Mouse (Mus musculus): ENCODE measurements at regions not wholly inside any gene's neighbourhood (a gene's known extent, or its start where the extent isn't known, plus 50 kb on each side); places are given as distances from the start of the nearest gene placed in this dataset.

DNA sequence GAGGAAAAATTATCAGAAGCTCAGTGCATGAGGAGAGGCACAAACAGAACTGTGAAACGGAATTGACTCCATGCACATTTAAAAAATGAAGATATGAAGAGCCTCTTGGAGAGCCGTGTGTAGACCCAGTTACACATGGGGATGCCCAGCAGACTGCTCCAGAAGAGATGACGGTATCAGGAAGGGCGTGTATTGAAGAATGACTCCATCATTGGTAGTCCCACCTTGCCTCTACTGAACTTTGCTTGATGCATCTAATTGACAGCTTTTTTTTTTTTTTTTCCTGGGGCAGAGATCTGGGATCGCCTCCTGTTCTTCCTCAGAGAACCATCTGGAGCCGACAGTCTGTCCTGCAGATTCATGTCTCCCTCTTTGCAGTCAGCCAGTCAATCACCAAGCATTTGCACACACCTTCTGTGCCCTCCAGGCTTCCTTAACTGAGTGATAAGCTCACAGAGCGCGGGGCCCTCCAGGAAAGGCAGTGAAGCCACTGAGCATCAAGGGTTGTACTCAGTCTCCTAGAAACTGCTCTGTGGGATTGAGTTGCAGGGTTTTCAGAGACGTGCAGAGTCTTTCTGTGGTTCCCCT is 57.6 kb upstream of the D1Pas1 start:
- H3K4me1 ChIP-seq (replicated peaks; ENCODE audit: control insufficient read depth, insufficient read depth, low read length), result no peaks in the 10 kb centered on the region
- ATAC-seq, result no peak
- no peaks in the 10 kb centered on the region for H3K36me3 ChIP-seq (ENCODE audit: control insufficient read depth, insufficient read depth)
- no peak overlapping the region for H3K27ac ChIP-seq (ENCODE audit: low read depth, low read length)
- 82% methylated on average over 9 of the region's 9 CpGs for WGBS
- no peaks in the 10 kb centered on the region for H3K27me3 ChIP-seq (replicated peaks; ENCODE audit: control insufficient read depth, insufficient read depth, low read length)
- TF ChIP-seq CTCF (IDR thresholded peaks at IDR 0.05; ENCODE audit: low read depth), result no peak
- no peak overlapping the region for H3K4me2 ChIP-seq (replicated peaks; ENCODE audit: low read depth)
- H3K9me3 ChIP-seq (ENCODE audit: control insufficient read depth), result no peaks in the 10 kb centered on the region
- no peak overlapping the region for H3K9ac ChIP-seq (ENCODE audit: low read depth, low read length)
- no peak overlapping the region for H3K4me3 ChIP-seq (ENCODE audit: low read depth, low read length)

DNA sequence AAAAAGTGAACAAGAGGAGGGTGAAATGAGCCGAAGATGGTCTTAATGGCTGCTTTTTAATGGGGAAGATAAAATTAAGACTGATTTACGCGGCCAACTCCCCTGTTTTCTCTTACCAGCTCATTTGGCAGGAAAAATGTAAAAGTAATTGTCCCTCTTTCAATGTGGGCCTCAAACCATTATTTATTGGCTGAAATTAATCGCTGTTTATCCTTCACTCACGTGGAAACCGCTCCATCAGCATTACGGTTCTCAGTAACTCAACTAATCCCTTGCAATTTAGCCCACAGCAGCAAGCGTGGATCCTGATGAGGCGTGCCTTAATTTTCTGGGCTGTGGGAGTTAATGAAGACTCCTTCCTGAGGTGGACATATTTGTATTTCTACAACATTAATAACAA is 58.1 kb upstream of the D1Pas1 start:
- ATAC-seq, result no peak
- H3K9ac ChIP-seq (ENCODE audit: low read depth, low read length), result no peak overlapping the region
- H3K4me2 ChIP-seq (replicated peaks; ENCODE audit: low read depth), result no peak overlapping the region
- 89% methylated on average over 9 of the region's 9 CpGs for WGBS
- no peaks in the 10 kb centered on the region for H3K27me3 ChIP-seq (replicated peaks; ENCODE audit: control insufficient read depth, insufficient read depth, low read length)
- no peak overlapping the region for H3K4me3 ChIP-seq (ENCODE audit: low read depth, low read length)
- no peaks in the 10 kb centered on the region for H3K4me1 ChIP-seq (replicated peaks; ENCODE audit: control insufficient read depth, insufficient read depth, low read length)
- H3K9me3 ChIP-seq (ENCODE audit: control insufficient read depth), result no peaks in the 10 kb centered on the region
- no peaks in the 10 kb centered on the region for H3K36me3 ChIP-seq (ENCODE audit: control insufficient read depth, insufficient read depth)
- no peak overlapping the region for H3K27ac ChIP-seq (ENCODE audit: low read depth, low read length)
- no peak for TF ChIP-seq CTCF (IDR thresholded peaks at IDR 0.05; ENCODE audit: low read depth)

DNA sequence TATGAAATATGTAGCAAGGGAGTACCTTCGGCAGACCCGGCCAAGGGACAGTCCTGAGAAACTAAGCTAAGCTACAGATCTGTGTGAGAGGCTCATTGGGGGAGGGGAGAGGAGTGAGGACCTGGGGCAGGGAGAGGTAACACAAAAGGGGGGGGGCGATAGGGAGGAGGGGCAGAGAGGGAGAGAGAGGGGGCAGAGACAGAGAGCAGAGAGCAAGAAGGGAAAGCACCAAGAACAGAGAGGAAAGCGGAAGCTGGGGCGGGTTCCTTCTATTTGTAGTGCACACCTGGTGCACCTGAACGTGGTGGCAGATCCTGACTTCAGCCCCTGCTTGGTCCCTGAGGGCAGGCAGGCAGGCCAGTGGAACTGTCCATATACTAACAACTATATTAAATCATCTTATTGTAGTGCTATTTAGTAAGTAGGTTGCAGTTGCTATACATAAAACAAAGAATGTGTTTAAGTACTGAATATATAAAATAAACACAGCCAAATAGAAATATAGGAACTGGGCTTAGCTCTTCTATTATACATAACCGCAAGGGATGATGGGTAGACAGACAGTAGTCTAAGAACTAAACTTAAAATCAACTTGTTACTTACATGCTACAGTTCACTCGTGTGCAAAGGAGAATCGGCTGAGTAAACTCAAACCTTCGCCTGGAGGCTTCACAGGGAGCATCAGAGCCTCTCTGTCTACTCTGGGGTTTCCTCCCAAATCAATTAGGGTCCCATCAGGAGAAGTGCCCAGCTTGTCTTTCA is 59.6 kb upstream of the D1Pas1 start:
- no peaks in the 10 kb centered on the region for H3K36me3 ChIP-seq (ENCODE audit: control insufficient read depth, insufficient read depth)
- H3K9ac ChIP-seq (ENCODE audit: low read depth, low read length), result no peak overlapping the region
- WGBS, result 78% methylated on average over 10 of the region's 10 CpGs
- no peaks in the 10 kb centered on the region for H3K9me3 ChIP-seq (ENCODE audit: control insufficient read depth)
- no peak for TF ChIP-seq CTCF (IDR thresholded peaks at IDR 0.05; ENCODE audit: low read depth)
- no peak for ATAC-seq
- no peaks in the 10 kb centered on the region for H3K4me1 ChIP-seq (replicated peaks; ENCODE audit: control insufficient read depth, insufficient read depth, low read length)
- H3K27me3 ChIP-seq (replicated peaks; ENCODE audit: control insufficient read depth, insufficient read depth, low read length), result no peaks in the 10 kb centered on the region
- H3K27ac ChIP-seq (ENCODE audit: low read depth, low read length), result no peak overlapping the region
- no peak overlapping the region for H3K4me2 ChIP-seq (replicated peaks; ENCODE audit: low read depth)
- H3K4me3 ChIP-seq (ENCODE audit: low read depth, low read length), result no peak overlapping the region

DNA sequence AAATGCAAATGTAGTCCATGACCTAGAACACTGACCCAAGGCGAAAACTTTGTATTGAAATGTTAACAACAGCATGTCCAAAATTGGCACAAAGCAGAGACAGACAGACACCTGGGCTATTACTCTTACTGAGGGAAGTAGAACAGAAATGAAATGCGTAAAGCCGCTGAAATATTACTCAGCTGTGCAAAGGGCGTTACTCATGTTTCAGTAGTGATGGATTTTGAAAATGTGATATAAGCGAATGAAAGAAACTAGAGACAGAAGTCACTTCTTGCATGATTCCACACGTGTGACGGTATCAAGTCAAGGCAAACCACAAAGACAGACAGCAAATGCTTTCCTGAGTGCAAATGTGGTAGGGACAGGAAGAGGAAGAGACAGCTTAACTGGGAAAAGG is 61.3 kb upstream of the D1Pas1 start:
- no peak for ATAC-seq
- H3K9me3 ChIP-seq (ENCODE audit: control insufficient read depth), result no peaks in the 10 kb centered on the region
- no peak overlapping the region for H3K9ac ChIP-seq (ENCODE audit: low read depth, low read length)
- no peaks in the 10 kb centered on the region for H3K27me3 ChIP-seq (replicated peaks; ENCODE audit: control insufficient read depth, insufficient read depth, low read length)
- no peaks in the 10 kb centered on the region for H3K36me3 ChIP-seq (ENCODE audit: control insufficient read depth, insufficient read depth)
- no peak overlapping the region for H3K27ac ChIP-seq (ENCODE audit: low read depth, low read length)
- 91% methylated on average over 7 of the region's 7 CpGs for WGBS
- TF ChIP-seq CTCF (IDR thresholded peaks at IDR 0.05; ENCODE audit: low read depth), result no peak
- H3K4me1 ChIP-seq (replicated peaks; ENCODE audit: control insufficient read depth, insufficient read depth, low read length), result no peaks in the 10 kb centered on the region
- H3K4me3 ChIP-seq (ENCODE audit: low read depth, low read length), result no peak overlapping the region
- no peak overlapping the region for H3K4me2 ChIP-seq (replicated peaks; ENCODE audit: low read depth)

DNA sequence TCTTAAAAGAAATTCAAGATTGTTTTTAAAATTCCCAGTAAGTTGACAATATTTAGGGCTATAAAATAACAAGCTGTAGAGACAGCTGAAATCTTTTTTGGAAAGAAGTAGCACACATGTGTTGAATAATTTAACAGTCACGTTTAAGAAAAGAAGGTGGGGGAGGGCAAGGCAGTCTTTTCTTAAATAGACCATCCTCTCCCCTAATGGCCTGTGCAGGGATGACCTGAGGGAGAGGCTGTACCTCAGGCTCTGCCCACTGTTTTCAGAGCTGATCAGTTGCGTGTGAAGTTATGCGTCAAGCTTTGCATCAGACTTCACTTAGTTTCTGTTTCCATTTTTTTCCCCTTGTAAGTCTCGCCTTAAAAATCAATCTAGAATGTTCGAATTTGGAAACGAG is 65.7 kb upstream of the D1Pas1 start:
- ATAC-seq, result no peak
- no peak overlapping the region for H3K4me3 ChIP-seq (ENCODE audit: low read depth, low read length)
- no peaks in the 10 kb centered on the region for H3K27me3 ChIP-seq (replicated peaks; ENCODE audit: control insufficient read depth, insufficient read depth, low read length)
- no peaks in the 10 kb centered on the region for H3K9me3 ChIP-seq (ENCODE audit: control insufficient read depth)
- H3K4me2 ChIP-seq (replicated peaks; ENCODE audit: low read depth), result no peak overlapping the region
- no peak for TF ChIP-seq CTCF (IDR thresholded peaks at IDR 0.05; ENCODE audit: low read depth)
- 78% methylated on average over 6 of the region's 6 CpGs for WGBS
- no peak overlapping the region for H3K9ac ChIP-seq (ENCODE audit: low read depth, low read length)
- H3K4me1 ChIP-seq (replicated peaks; ENCODE audit: control insufficient read depth, insufficient read depth, low read length), result no peaks in the 10 kb centered on the region
- no peaks in the 10 kb centered on the region for H3K36me3 ChIP-seq (ENCODE audit: control insufficient read depth, insufficient read depth)
- H3K27ac ChIP-seq (ENCODE audit: low read depth, low read length), result no peak overlapping the region

DNA sequence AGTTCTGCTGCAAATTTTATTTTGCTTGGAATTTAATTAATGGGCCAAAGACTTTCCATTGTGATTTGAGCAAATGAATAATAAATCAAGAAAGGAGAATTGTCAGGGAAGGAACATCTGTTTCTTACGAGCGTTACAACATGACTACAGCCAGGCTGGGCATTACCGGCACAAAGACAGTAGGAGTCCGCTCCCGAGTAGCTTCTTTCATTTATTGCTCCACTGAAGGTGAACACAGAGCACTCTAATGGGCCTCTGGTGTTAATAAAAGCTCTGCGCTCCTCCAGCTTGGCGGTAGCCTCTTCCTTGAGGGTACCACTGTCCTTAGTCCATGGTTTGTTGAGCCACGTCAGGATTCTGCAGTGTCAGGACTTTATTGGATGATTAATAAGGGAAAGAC is 69.0 kb upstream of the D1Pas1 start:
- no peak overlapping the region for H3K27ac ChIP-seq (ENCODE audit: low read depth, low read length)
- no peak overlapping the region for H3K4me2 ChIP-seq (replicated peaks; ENCODE audit: low read depth)
- H3K9ac ChIP-seq (ENCODE audit: low read depth, low read length), result no peak overlapping the region
- WGBS, result 73% methylated on average over 8 of the region's 8 CpGs
- H3K27me3 ChIP-seq (replicated peaks; ENCODE audit: control insufficient read depth, insufficient read depth, low read length), result no peaks in the 10 kb centered on the region
- H3K36me3 ChIP-seq (ENCODE audit: control insufficient read depth, insufficient read depth), result no peaks in the 10 kb centered on the region
- no peaks in the 10 kb centered on the region for H3K9me3 ChIP-seq (ENCODE audit: control insufficient read depth)
- ATAC-seq, result no peak
- TF ChIP-seq CTCF (IDR thresholded peaks at IDR 0.05; ENCODE audit: low read depth), result no peak
- H3K4me1 ChIP-seq (replicated peaks; ENCODE audit: control insufficient read depth, insufficient read depth, low read length), result no peaks in the 10 kb centered on the region
- no peak overlapping the region for H3K4me3 ChIP-seq (ENCODE audit: low read depth, low read length)
